Mouse (Mus musculus) right cerebral cortex, postnatal 10 days (tissue): ENCODE results near the gene Ninj1.

Experiments used
- DNase-seq, 2 experiments: peaks; one replicate each; pipeline ENCODE4 v3.0.0; 2021; ENCODE audit warnings: low spot score in 2 of 2

Gene Ninj1

GRCm38 (mm10) chr13:49225633-49226032, 38.3 kb downstream of the Ninj1 start:
- no peak for DNase-seq

- DNase-seq = no peak
These were observed 46.7 kb downstream of the Ninj1 start for GRCm38 (mm10) chr13:49233792-49234572.

GRCm38 (mm10) chr13:49234711-49235110, 47.4 kb downstream of the Ninj1 start:
- no peak for DNase-seq

- DNase-seq = no peak
These were observed 50.3 kb downstream of the Ninj1 start for GRCm38 (mm10) chr13:49237617-49238016.

GRCm38 (mm10) chr13:49238737-49239136, 51.5 kb downstream of the Ninj1 start:
- no peak for DNase-seq

- peak; percentile 37 to 48 for DNase-seq
These were observed 55.2 kb downstream of the Ninj1 start for GRCm38 (mm10) chr13:49242321-49243065.

- no peak for DNase-seq
These were observed 56.2 kb downstream of the Ninj1 start for GRCm38 (mm10) chr13:49243492-49243891.

- no peak for DNase-seq
These were observed 58.0 kb downstream of the Ninj1 start for GRCm38 (mm10) chr13:49245251-49245650.
